ENCODE assay signal across 8 mouse cellular contexts in genomic region chr6:30081339-30081738, GRCm38 (mm10). TPM values are rescaled to one million over a fixed set of nuclear protein-coding genes. Genes with fewer than 3 reads are reported as not detected.
DNase-seq lines count a peak whose midpoint lies in the region; ATAC-seq lines count a peak whose summit lies in the region.

No protein-coding gene starts in this region.

- no peaks in the 10 kb centered on the region for H3K4me1 ChIP-seq in kidney, embryonic 14.5 days (ENCODE audit: control insufficient read depth, insufficient read depth, low read length)

- peak; percentile 48 for DNase-seq in CD4-positive, CD25-positive, alpha-beta regulatory T cell, adult 2 months (ENCODE audit: low read depth, low spot score)
- peak; percentile 62 for DNase-seq in kidney, adult 9 months
- DNase-seq in cerebellum, adult 18-20 months, result peak; percentile 38 to 43
- DNase-seq in kidney, postnatal 36 days, result peak; percentile 25 to 42
- peak; percentile 59 for DNase-seq in telencephalon, adult 2 months (ENCODE audit: low read depth, low spot score)
- DNase-seq in yolk sac, embryonic 10.5 days (ENCODE audit: low spot score), result no peak

- no peak overlapping the region for H3K9ac ChIP-seq in kidney, embryonic 14.5 days (ENCODE audit: low read depth, low read length)

- 78% methylated on average over 3 of the region's 3 CpGs for WGBS in kidney, embryonic 14.5 days

- no peak for ATAC-seq in CD4-positive, CD25-positive, alpha-beta regulatory T cell, adult 4 months
- no peak for ATAC-seq in kidney, embryonic 14.5 days (ENCODE audit: low FRiP score, low TSS enrichment)

- H3K27me3 ChIP-seq in kidney, embryonic 14.5 days (ENCODE audit: control insufficient read depth, insufficient read depth, low read length), result no peaks in the 10 kb centered on the region

- no peak overlapping the region for H3K4me3 ChIP-seq in kidney, embryonic 14.5 days (ENCODE audit: low read length)

- no peak overlapping the region for H3K27ac ChIP-seq in kidney, embryonic 14.5 days (ENCODE audit: low read depth, low read length)

- H3K4me2 ChIP-seq in kidney, embryonic 14.5 days (replicated peaks; ENCODE audit: low read depth, low read length), result no peak overlapping the region

- H3K9me3 ChIP-seq in kidney, embryonic 14.5 days (ENCODE audit: control insufficient read depth, low read length), result no peaks in the 10 kb centered on the region

- no peaks in the 10 kb centered on the region for H3K36me3 ChIP-seq in kidney, embryonic 14.5 days (ENCODE audit: control insufficient read depth, insufficient read depth, low read length)

RNA-seq across cellular contexts. Expression of gene Nrf1, which starts 33.6 kb away (rescaled TPM):
- 100 to 1,000 TPM in 1 of 2 experiments, 10 to 100 TPM in 1; 75.3 to 103 TPM for polyA plus RNA-seq in CD4-positive, CD25-positive, alpha-beta regulatory T cell, adult 4 months (2017; shearing (Covaris generic))
- polyA plus RNA-seq in kidney, embryonic 14.5 days (2014; fragmentation: Nextera tagmentation; extraction: Ambion mirVana), result 48.5 and 70.1 TPM in 2 replicates
